Mouse (Mus musculus): ENCODE measurements around the gene Gm42957.
"Not testable (repeated sequence)": the region's sequence is repeated elsewhere in the genome, so short reads cannot be mapped to it uniquely, and the experiment has no call there.

Gm42957 gene

DNA sequence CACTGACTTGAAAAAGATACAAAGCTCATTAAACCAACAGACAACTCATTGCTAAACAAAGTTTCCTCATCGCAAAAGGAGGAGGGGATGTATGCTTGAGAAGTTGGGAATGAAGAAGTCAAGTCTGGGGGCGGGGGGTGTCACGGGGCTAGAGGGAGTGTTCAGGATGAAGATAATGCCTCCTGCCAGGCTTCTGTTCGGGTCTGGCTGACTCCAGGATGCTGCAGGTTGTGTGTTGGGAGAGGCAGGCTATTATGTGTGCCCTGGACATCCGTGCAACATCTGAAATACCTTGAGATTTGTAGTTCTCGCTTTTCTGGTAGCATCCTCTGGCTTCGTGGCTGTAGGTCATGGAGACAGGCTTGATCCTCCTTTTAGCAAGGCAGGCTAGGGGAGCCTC lies 43.2 kb downstream of the Gm42957 start:
- DNase-seq, result no peak

DNA sequence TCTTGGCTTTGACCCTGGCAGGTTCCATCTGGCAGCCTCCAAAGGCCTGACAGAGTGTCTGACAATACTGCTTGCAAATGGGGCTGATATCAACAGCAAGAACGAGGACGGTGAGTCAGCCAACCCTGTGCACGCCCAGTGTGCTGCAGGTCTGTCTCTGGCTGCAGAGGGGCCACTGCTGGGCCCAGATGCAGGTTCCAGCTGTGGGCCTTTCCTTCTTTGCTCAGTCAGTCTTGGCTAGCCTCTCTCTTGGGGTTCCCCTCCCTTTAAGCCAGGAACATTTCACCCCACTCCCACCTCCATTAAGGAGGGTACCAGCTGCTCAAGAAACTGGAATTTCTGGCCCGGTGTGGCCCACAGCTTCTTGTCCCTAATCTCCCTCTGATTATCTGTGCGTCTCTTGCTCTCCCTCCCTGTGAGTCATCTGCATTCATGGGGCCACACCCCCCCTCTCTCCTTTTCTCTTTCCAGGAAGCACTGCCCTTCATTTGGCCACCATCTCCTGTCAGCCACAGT lies 43.9 kb downstream of the Gm42957 start:
- DNase-seq, result no peak

DNA sequence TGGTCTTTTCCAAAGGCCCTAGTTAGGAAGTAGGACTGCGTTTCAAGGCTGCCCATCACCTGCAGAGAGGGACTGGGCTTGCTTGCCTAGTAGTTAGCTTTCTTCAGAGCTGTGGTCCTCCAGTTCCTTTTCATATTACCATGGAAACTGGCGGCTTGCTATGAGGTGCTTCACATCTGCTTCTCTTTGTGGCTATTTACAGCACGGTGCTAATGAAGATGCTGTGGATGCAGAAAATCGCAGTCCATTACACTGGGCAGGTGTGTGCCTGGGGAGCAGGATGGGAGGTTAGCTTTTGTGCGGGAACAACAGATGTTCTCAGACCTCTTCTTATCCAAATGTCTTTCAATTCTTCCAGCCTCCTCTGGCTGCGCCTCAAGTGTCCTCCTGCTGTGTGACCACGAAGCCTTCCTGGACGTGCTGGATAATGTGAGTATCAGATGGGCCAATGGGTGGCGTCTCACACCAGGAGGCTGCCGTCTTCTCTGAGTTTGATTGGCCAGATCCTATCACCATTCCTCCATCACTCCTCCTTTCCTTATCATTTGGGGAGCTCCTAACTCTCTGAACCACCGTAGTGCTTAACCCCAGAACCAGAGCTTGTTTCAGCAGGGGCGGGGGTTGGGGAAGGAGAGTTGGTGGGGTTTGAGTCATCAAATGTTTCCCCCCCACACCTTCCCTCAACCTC lies 45.1 kb downstream of the Gm42957 start:
- DNase-seq, result no peak

DNA sequence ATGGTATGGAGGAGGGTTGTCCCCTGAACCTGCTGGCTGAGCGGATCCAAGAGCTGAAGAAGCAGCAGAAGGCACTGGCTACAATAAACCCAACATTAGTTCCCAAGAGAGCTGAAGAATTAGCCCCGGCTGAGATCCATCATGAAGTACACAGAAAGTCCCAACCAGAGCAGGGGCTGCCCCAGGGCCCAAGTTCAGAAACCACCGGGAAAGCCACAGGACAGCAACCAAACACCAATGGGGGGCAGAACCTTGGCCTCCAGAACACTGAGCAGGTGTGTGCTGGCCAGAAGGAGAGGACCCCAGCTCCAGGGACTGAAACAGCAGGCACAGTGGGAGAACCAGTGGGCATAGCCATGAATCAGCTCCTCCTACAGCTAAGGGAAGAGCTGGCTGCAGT lies 48.2 kb downstream of the Gm42957 start:
- DNase-seq, result no peak

DNA sequence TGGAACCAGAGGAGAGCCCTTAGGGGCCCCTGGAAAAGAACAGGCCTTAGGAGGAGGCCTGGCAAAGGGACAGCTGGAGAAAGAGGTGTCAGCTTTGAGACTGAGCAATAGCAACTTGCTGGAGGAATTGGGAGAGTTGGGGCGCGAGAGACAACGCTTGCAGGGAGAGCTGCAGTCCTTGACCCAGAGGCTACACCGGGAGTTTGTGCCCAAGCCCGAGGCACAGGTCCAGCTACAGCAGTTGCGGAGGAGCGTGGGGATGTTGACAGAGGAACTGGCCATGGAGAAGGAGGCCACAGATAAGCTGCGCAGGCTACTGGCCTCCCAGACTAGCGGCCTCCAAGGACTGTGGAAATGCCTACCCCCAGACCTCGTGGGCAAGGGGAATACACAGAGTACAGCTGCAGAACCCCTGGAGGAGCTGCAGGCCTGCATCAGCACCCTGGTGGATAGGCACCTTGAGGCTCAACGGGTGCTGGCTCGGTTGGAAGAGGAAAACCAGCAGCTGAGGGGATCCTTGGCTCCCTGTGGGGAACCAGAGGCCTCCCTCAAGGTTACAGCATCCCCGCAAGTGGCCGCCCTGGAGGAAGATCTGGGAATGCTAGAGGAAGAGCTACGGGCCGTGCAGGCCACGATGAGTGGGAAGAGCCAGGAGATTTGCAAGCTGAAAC lies 49.0 kb downstream of the Gm42957 start:
- DNase-seq, result no peak

DNA sequence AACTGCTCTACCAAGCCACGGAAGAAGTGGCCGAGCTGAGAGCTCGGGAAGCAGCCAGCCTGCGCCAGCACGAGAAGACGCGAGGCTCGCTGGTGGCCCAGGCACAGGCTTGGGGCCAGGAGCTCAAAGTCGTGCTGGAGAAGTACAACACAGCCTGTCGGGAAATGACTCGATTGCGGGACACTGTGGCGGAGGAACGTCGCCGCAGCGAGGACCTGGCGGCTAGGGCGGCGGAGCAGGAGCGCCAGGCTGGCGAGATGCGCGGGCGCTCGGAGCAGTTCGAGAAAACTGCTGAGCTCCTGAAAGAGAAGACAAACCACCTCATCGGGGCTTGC lies 49.5 kb downstream of the Gm42957 start:
- DNase-seq, result no peak

DNA sequence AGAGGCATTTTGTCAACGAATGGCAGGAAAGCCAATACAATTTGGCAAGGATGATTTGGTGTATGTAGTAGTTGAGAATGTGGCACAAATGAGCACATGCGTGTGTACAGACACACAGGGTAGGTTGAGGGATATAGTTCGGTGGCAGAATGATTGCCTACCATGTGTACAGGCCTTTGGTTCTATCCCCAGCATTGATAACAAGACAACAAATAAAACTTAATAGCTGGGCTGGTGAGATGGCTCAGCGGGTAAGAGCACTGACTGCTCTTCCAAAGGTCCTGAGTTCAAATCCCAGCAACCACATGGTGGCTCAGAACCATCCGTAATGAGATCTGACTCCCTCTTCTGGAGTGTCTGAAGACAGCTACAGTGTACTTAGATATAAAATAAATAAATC lies 50.8 kb downstream of the Gm42957 start:
- DNase-seq, result not testable (repeated sequence)

DNA sequence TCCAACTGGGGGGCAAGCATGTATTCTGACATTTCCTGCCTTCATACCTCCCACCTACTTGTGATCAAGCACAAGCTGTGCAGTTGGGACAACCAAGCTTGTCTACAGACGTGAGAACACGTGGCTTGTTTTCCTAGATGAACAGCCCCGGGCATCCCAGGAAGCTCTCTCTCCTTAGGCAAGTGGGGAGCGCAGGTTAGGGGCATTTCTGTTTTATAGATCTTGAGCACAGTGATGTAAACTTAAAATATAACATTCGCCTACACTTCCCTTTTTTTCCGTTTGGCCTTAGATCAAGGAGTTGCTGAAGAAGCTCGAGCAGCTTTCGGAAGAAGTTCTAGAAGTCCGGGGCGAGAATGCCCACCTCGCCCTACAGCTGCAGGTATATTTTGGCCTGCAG lies 53.6 kb downstream of the Gm42957 start:
- DNase-seq, result no peak

DNA sequence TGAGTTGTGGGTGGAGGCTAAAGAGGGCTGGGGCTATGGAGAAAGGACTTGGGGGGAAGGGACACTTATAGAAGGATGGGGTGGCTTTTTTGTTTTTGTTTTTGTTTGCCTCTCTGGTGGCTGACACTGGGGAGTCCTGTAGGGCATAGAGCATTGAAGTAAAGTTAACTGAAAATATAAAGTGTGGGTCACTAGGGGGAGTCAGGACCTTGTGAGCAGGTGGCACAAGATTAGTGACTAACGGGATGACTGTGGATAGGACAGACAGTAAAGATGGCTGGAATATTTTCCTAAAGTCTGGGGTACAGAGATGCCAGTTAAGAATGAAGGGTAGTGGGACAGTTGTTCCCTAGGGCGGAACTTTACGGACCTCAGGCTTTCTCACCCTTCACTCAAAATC lies 55.0 kb downstream of the Gm42957 start:
- no peak for DNase-seq

DNA sequence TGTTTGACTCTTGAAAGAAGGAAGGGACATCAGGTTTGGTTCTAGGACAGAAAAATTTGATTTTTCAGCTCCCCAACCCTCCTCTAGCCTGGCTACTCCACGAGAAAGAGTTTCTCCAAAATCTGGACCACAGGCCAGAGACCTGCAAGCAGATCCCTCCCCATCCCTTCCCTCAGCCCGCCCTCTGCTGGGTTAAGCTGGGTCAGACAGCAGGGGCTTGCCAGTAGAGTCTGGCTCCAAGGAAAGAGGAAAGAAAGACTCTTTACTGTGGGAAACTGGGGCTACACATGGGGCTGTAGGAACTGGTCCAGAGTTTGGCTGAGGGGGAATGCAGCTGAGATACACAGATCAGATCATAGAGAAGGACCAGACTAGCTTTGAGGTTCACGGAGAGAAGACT lies 57.2 kb downstream of the Gm42957 start:
- DNase-seq, result no peak

DNA sequence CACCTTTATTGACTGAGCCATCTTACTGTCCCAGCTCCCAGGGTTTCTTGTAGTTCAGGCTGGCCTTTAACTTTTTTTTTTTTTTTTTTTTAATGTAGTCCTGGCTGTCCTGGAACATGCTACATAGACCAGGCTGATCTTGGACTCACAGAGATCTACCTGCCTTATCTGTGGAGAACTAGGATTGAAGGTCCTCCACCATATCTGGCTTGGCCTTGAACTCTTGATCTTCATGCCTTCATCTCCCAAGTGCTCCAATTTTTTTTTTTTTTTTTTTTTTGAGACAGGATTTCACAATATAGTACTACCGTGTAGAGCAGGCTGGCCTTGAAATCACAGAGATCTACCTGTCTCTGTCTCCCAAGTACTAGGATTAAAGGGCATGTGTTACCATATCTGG lies 58.3 kb downstream of the Gm42957 start:
- no peak for DNase-seq

DNA sequence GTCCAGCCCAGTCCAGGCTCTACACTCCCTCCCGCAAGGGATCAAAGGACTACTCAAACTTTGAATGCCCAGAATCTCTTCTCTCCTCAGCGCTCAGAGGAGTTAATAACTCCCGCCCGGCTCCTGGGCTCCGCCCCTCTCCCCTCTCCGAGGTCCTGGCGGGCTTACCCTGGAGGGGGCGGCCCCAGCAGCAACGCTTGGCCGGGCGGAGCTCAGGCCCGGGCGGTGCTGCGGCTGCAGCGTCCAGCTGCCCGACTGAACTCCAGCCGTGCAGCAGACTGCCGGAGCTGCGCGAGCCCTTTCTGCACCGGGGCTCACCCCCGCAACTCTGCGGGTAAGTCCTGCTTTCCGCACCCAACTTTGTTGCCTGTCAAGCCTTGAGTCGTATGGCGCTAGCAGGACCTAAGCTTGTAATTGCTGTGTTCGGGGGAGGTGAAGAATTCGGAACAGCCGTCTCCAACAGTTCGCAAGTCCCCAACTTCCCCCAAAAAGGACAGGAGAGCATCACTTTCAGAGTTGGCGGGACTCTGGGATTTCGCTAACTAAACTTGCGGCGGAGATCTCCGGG lies 61.0 kb downstream of the Gm42957 start, which contains the start of gene Pias3:
TSS of gene Pias3 (plus strand) at position 187 of the 568 bp plus-strand sequence.
- peak; percentile 64 for DNase-seq

DNA sequence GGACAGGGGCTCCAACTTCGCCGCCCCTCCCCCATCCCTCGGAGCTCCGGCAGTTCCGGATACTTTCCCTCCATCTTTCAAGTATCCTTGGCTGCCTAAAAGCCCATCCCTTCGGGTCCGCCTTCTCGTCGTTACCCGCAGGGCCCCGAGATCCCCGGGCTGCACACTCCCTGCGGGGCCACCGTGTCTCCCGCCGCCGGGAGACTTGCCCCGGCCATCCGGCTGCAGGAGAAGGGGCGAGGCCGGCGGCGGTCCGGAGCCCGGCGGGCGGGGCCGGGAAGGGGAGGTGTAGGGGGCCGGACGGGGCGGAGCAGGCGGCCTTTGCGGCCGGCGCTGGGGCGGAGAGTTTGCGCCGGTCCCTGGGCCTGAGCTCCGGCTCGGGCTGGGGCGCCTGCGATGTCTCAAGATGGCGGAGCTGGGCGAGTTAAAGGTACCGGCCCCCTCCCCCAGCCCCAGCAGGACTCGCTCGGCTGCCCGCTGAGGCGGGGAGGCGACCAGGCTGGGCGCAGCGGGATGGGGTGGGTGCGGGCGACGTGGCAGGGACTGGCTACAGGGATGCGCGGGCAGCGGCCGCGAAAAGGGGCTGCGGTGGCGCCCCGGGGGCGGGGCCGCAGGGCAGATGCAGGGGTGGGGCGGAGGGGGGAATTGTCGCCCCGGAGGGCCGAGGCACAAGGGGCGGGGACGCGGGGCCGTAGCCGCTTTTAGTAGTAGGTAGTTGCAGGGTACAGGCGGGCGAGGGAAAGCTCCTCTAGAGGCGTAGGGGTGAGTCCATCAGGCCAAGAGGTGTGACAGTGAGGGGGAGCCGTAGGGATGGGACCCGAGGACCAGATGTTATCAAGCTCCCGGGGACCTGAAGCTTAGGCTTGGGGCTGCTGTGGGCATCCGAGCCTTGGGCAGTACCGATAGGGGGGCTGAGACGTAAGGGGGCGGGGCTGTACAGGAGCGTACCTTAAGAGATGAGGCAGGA lies 61.8 kb downstream of the Gm42957 start:
- peak; percentile 89 for DNase-seq

DNA sequence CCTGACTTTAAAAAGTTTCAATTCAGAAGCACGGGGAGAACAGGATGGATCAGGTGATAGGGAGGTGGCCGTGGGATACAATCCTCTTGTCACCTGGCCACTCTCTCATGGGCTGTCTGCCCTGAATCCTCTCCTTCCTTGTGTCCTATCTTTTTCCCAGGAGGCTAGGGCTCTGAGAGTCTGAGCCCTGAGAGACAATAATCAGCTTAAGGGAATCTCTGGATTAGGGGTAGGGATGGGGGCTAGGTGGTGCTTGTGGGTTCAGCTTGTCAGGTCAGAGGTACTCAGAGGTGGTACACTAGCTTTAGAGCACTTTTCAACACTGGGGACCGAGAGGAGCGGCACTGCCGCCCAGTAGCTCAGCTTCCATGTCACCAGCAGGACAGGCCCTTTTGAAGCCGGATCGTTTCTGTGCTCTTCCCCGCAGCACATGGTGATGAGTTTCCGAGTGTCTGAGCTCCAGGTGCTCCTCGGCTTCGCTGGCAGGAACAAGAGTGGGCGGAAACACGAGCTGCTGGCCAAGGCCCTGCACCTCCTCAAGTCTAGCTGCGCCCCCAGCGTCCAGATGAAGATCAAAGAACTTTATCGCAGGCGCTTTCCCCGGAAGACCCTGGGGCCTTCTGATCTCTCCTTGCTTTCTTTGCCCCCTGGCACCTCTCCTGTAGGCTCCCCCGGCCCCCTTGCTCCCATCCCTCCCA lies 63.9 kb downstream of the Gm42957 start:
- DNase-seq, result no peak

DNA sequence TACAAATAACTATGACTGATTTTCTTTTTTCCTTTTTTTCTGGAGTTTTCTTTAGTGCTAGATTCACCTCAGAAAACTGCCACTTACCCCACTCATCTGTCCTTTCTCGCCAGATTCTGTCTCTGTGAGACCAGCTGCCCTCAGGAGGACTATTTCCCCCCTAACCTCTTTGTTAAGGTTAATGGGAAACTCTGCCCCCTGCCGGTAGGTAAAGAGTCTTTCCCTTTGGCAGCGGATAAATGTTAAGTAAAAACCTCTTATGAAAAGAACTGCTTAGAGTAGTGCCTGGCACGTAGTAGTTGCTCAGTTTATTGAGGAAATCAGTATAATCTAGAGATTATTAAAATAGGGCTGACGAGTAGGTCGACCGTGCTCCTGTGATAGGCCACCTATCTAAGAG lies 65.1 kb downstream of the Gm42957 start:
- DNase-seq, result no peak

DNA sequence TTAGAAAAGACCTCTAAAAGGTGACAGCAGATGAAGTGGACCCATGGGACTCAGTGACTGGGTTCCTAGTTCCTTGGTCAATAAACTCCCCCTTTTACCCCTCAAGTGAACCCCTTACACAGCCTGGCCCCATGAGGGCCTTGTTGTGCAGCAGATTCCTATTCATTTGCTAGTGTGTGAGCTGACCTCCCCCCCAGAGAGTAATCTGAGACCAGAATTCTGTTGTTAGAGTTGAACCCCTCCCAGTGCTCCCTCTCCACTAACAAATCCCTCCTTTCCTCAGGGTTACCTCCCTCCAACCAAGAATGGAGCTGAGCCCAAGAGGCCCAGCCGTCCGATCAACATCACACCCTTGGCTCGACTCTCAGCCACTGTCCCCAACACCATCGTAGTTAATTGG lies 65.7 kb downstream of the Gm42957 start:
- DNase-seq, result no peak

Data from cerebellum, adult 9-11 months (tissue).